Mouse (Mus musculus) testis, adult 2 months (tissue): ENCODE data around the gene Pcgf1.

Experiments
- CTCF ChIP-seq: fragments of 200-500 bp; IDR thresholded peaks from 2 replicates; pipeline ENCODE4 v1.5.1; 2012; ENCODE audit warnings: low read depth, mild to moderate bottlenecking, inconsistent platforms, low read length, moderate library complexity; ENCODE audit not compliant: control insufficient read depth, insufficient read depth, insufficient replicate concordance
- POLR2A ChIP-seq: fragments of 200-500 bp; IDR thresholded peaks from 2 replicates; pipeline ENCODE4 v1.6.1; 2012; ENCODE audit warnings: low read depth, mild to moderate bottlenecking, inconsistent platforms, low read length, moderate library complexity; ENCODE audit not compliant: control insufficient read depth

DNA sequence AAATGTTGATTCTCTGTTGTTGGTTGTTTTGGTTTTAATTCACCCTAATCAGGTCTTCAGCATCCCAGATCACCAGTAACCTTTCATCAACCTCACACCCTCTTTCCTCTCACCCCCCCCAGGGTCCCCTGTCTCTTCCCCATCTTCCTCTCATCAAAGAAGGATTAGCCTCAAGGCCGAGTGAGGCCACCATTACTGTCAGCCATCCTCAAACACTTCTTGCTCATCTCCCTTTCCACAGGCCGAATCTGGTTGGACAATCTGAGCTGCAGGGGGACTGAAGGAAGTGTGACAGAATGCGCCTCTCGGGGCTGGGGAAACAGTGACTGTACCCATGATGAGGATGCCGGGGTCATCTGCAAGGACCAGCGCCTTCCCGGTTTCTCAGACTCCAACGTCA, 40.5 kb upstream of the Pcgf1 start:
- TF ChIP-seq CTCF (no peak), POLR2A (no peak)
